Mouse (Mus musculus): ENCODE measurements around the gene Atp8b2. TPM values are rescaled to one million over a fixed set of nuclear protein-coding genes. Genes with fewer than 3 reads are reported as not detected.

Gene Atp8b2
- polyA plus RNA-seq, 1 experiment from 2014 or later = 8.0 TPM

- WGBS (ENCODE audit: missing documents) = 94% methylated on average over 9 of the region's 9 CpGs
- no peak overlapping the region for H3K4me3 ChIP-seq (ENCODE audit: inconsistent target)
- H3K36me3 ChIP-seq (ENCODE audit: inconsistent target) = peaks cover 72% of the 10 kb centered on the region
- H3K79me2 ChIP-seq (ENCODE audit: inconsistent target) = no peaks in the 10 kb centered on the region
- no peak overlapping the region for H3K27ac ChIP-seq
Measured at GRCm38 (mm10) chr3:89942894-89943293, 20.4 kb downstream of the Atp8b2 start.

- Histone ChIP-seq H3K4me3 (ENCODE audit: inconsistent target) (no peak overlapping the region), H3K27ac (no peak overlapping the region), H3K79me2 (ENCODE audit: inconsistent target) (no peaks in the 10 kb centered on the region), H3K36me3 (ENCODE audit: inconsistent target) (peaks cover 21% of the 10 kb centered on the region; the same call in 1 of the 2 replicates)
- 100% methylated on average over 3 of the region's 3 CpGs for WGBS (ENCODE audit: missing documents)
Measured at GRCm38 (mm10) chr3:89936495-89936894, 26.8 kb downstream of the Atp8b2 start.

- Histone ChIP-seq H3K36me3 (ENCODE audit: inconsistent target) (no peaks in the 10 kb centered on the region), H3K27ac (no peak overlapping the region)
- WGBS (ENCODE audit: missing documents) = 73% methylated on average over 2 of the region's 2 CpGs
Measured at GRCm38 (mm10) chr3:89932925-89933324, 30.4 kb downstream of the Atp8b2 start.

GRCm38 (mm10) chr3:89928956-89929355, 34.4 kb downstream of the Atp8b2 start:
- H3K79me2 ChIP-seq (ENCODE audit: inconsistent target) = no peaks in the 10 kb centered on the region
- no peaks in the 10 kb centered on the region for H3K36me3 ChIP-seq (ENCODE audit: inconsistent target)
- WGBS (ENCODE audit: missing documents) = 88% methylated on average over 4 of the region's 4 CpGs
- no peak overlapping the region for H3K4me3 ChIP-seq (ENCODE audit: inconsistent target)
- H3K27ac ChIP-seq = no peak overlapping the region

More at GRCm38 (mm10) chr3:89932925-89933324, 30.4 kb downstream of the Atp8b2 start:
- no peak overlapping the region for H3K4me3 ChIP-seq (ENCODE audit: inconsistent target)
- no peaks in the 10 kb centered on the region for H3K79me2 ChIP-seq (ENCODE audit: inconsistent target)

GRCm38 (mm10) chr3:89926440-89926839, 36.9 kb downstream of the Atp8b2 start:
- 100% methylated on average over 1 of the region's 1 CpGs for WGBS (ENCODE audit: missing documents)
- Histone ChIP-seq H3K36me3 (ENCODE audit: inconsistent target) (no peaks in the 10 kb centered on the region), H3K4me3 (ENCODE audit: inconsistent target) (no peak overlapping the region), H3K79me2 (ENCODE audit: inconsistent target) (no peaks in the 10 kb centered on the region), H3K27ac (no peak overlapping the region)

- Histone ChIP-seq H3K79me2 (ENCODE audit: inconsistent target) (no peaks in the 10 kb centered on the region), H3K36me3 (ENCODE audit: inconsistent target) (no peaks in the 10 kb centered on the region), H3K27ac (no peak overlapping the region), H3K4me3 (ENCODE audit: inconsistent target) (no peak overlapping the region)
- 83% methylated on average over 6 of the region's 6 CpGs for WGBS (ENCODE audit: missing documents)
Measured at GRCm38 (mm10) chr3:89920711-89921110, 42.6 kb downstream of the Atp8b2 start.

- WGBS (ENCODE audit: missing documents) = 75% methylated on average over 3 of the region's 3 CpGs
Measured at GRCm38 (mm10) chr3:89917408-89917807, 45.9 kb downstream of the Atp8b2 start.

GRCm38 (mm10) chr3:89916622-89917021, 46.7 kb downstream of the Atp8b2 start:
- Histone ChIP-seq H3K27ac (no peak overlapping the region), H3K79me2 (ENCODE audit: inconsistent target) (peaks cover 11% of the 10 kb centered on the region), H3K4me3 (ENCODE audit: inconsistent target) (no peak overlapping the region), H3K36me3 (ENCODE audit: inconsistent target) (no peaks in the 10 kb centered on the region)
- WGBS (ENCODE audit: missing documents) = 100% methylated on average over 1 of the region's 1 CpGs

More at GRCm38 (mm10) chr3:89917408-89917807, 45.9 kb downstream of the Atp8b2 start:
- H3K79me2 ChIP-seq (ENCODE audit: inconsistent target) = peaks cover 3% of the 10 kb centered on the region; the same call in 1 of the 2 replicates
- H3K4me3 ChIP-seq (ENCODE audit: inconsistent target) = no peak overlapping the region
- H3K27ac ChIP-seq = no peak overlapping the region
- no peaks in the 10 kb centered on the region for H3K36me3 ChIP-seq (ENCODE audit: inconsistent target)

GRCm38 (mm10) chr3:89914700-89915099, 48.6 kb downstream of the Atp8b2 start:
- whole genome bisulfite sequencing (ENCODE audit: missing documents) = 22% methylated on average over 4 of the region's 4 CpGs
- peaks cover 25% of the 10 kb centered on the region for H3K79me2 ChIP-seq (ENCODE audit: inconsistent target)

GRCm38 (mm10) chr3:89912543-89913391, 50.5 kb downstream of the Atp8b2 start, which contains the start of gene Il6ra:
Gene Il6ra, minus strand, starts transcription at chr3:89913196.
- peak within 1 kb of the TSS; percentile 71 for H3K4me3 ChIP-seq (ENCODE audit: inconsistent target)
- H3K36me3 ChIP-seq (ENCODE audit: inconsistent target) = no peaks in the 10 kb centered on the region
- H3K27ac ChIP-seq = peak within 1 kb of the TSS; percentile 95
- WGBS (ENCODE audit: missing documents) = under 1% methylated on average over 68 of the region's 75 CpGs
- peaks cover 44% of the 10 kb centered on the region for H3K79me2 ChIP-seq (ENCODE audit: inconsistent target)

More at GRCm38 (mm10) chr3:89914700-89915099, 48.6 kb downstream of the Atp8b2 start:
- Histone ChIP-seq H3K36me3 (ENCODE audit: inconsistent target) (no peaks in the 10 kb centered on the region), H3K4me3 (ENCODE audit: inconsistent target) (no peak overlapping the region), H3K27ac (no peak overlapping the region)

- H3K4me3 ChIP-seq (ENCODE audit: inconsistent target) = peak overlapping the region; percentile 71
- peaks cover 51% of the 10 kb centered on the region for H3K79me2 ChIP-seq (ENCODE audit: inconsistent target)
- H3K36me3 ChIP-seq (ENCODE audit: inconsistent target) = no peaks in the 10 kb centered on the region
- 1% methylated on average over 6 of the region's 6 CpGs for WGBS (ENCODE audit: missing documents)
- peak overlapping the region; percentile 95 for H3K27ac ChIP-seq
Measured at GRCm38 (mm10) chr3:89912108-89912542, 51.2 kb downstream of the Atp8b2 start.

- WGBS (ENCODE audit: missing documents) = 0% methylated on average over 3 of the region's 3 CpGs
- no peak overlapping the region; the same call in 1 of the 2 replicates for H3K4me3 ChIP-seq (ENCODE audit: inconsistent target)
- H3K36me3 ChIP-seq (ENCODE audit: inconsistent target) = no peaks in the 10 kb centered on the region
- H3K27ac ChIP-seq = peak overlapping the region; percentile 95
- peaks cover 60% of the 10 kb centered on the region for H3K79me2 ChIP-seq (ENCODE audit: inconsistent target)
Measured at GRCm38 (mm10) chr3:89911207-89911606, 52.1 kb downstream of the Atp8b2 start.

GRCm38 (mm10) chr3:89909703-89910542, 53.4 kb downstream of the Atp8b2 start:
- Histone ChIP-seq H3K36me3 (ENCODE audit: inconsistent target) (no peaks in the 10 kb centered on the region), H3K4me3 (ENCODE audit: inconsistent target) (no peak overlapping the region), H3K79me2 (ENCODE audit: inconsistent target) (peaks cover 73% of the 10 kb centered on the region), H3K27ac (peak overlapping the region; percentile 95)
- 62% methylated on average over 5 of the region's 5 CpGs for WGBS (ENCODE audit: missing documents)

GRCm38 (mm10) chr3:89908836-89909235, 54.5 kb downstream of the Atp8b2 start:
- H3K4me3 ChIP-seq (ENCODE audit: inconsistent target) = no peak overlapping the region

More at GRCm38 (mm10) chr3:89908836-89909235, 54.5 kb downstream of the Atp8b2 start:
- Histone ChIP-seq H3K27ac (peak overlapping the region; percentile 17; the same call in 1 of the 2 replicates), H3K79me2 (ENCODE audit: inconsistent target) (peaks cover 83% of the 10 kb centered on the region), H3K36me3 (ENCODE audit: inconsistent target) (peaks cover 3% of the 10 kb centered on the region; the same call in 1 of the 2 replicates)
- WGBS (ENCODE audit: missing documents) = 51% methylated on average over 6 of the region's 6 CpGs

Data from macrophage (primary cell).